Mouse (Mus musculus) small intestine, adult 2 months (tissue): ENCODE results near the gene 2410015M20Rik.

Experiments
- CTCF ChIP-seq: fragments of 200-500 bp; IDR thresholded peaks from 2 replicates; pipeline ENCODE4 v1.5.1; 2012; ENCODE audit warnings: low read depth, mild to moderate bottlenecking, control low read depth, inconsistent platforms, low read length, moderate library complexity, mixed read lengths; ENCODE audit not compliant: insufficient replicate concordance, insufficient read length; ENCODE audit errors: extremely low read depth
- POLR2A ChIP-seq: fragments of 200-500 bp; IDR thresholded peaks from 2 replicates; pipeline ENCODE4 v1.6.1; 2012; ENCODE audit warnings: low read depth, mild to moderate bottlenecking, control low read depth, inconsistent platforms, low read length, moderate library complexity

DNA sequence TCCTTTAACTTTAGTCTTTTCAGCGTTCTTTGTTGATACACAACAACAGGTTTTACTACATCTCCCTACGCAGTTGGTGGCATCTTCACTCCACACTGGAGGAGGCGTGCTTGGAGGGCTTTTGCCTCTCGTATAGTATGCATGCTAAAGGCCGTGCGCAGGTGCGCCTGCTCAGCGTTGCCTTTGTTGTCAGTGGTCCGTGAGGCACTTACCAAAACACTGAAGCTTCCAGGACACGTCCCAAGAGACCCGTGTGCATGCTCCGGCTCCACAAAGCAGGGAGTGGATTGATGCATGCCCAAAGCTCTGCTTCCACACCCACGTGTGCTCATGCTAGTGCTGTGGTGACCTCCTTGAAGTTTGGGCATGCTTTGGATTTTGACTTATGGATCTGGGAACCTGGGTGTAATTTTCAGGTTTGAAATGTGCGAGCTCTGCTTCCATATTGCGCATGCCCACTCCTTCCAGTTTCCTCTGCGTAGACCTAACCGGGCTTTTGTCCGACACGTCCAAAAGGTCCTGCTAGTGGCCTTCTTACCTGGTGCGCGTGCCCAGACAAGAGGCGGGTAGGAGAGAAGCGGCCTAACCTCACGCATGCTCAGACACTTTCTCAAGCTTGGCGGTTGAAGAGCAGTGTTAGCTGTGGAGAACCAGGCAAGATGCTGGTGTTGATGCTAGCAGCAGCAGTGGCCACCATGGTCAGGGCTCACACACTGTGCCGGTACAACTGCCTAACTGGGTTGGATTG lies 18.1 kb upstream of the 2410015M20Rik start, which contains the start of gene Catsperd:
- TF ChIP-seq POLR2A (no peak), CTCF (no peak)
